Mouse (Mus musculus): ENCODE measurements around the gene Rab20. TPM values are rescaled to one million over a fixed set of nuclear protein-coding genes. Genes with fewer than 3 reads are reported as not detected.

The Rab20 gene
- total RNA-seq, 2 experiments from 2014 or later = 0.25 TPM; not detected in 1

- Histone ChIP-seq H3K4me3 (no peak overlapping the region), H3K27ac (no peak overlapping the region)
- no peak for DNase-seq (ENCODE audit: extremely low spot score in 1 of 2, low spot score in 2 of 2)
- intact Hi-C loops (cut with DNase I) = no loop called here
- no peak for TF ChIP-seq CTCF (IDR thresholded peaks at IDR 0.05)
These were observed 30.5 kb downstream of the Rab20 start for GRCm38 (mm10) chr8:11447910-11448570.

GRCm38 (mm10) chr8:11445790-11446189 is 32.7 kb downstream of the Rab20 start:
- Histone ChIP-seq H3K4me3 (no peak overlapping the region), H3K27ac (no peak overlapping the region)
- DNase-seq (ENCODE audit: extremely low spot score in 1 of 2, low spot score in 2 of 2) = no peak
- no peak for TF ChIP-seq CTCF (IDR thresholded peaks at IDR 0.05)
- intact Hi-C loops (cut with DNase I) = no loop called here

- intact Hi-C loops (cut with DNase I) = no loop called here
- TF ChIP-seq CTCF (IDR thresholded peaks at IDR 0.05) = no peak
- no peak for DNase-seq (ENCODE audit: extremely low spot score in 1 of 2, low spot score in 2 of 2)
These were observed 34.3 kb downstream of the Rab20 start for GRCm38 (mm10) chr8:11444216-11444615.

GRCm38 (mm10) chr8:11443611-11444010 is 34.9 kb downstream of the Rab20 start:
- DNase-seq (ENCODE audit: extremely low spot score in 1 of 2, low spot score in 2 of 2) = no peak

More at GRCm38 (mm10) chr8:11444216-11444615, 34.3 kb downstream of the Rab20 start:
- Histone ChIP-seq H3K4me3 (no peak overlapping the region), H3K27ac (no peak overlapping the region)

GRCm38 (mm10) chr8:11441291-11441690 is 37.2 kb downstream of the Rab20 start:
- no peak for TF ChIP-seq CTCF (IDR thresholded peaks at IDR 0.05)
- intact Hi-C loops (cut with DNase I) = no loop called here
- no peak for DNase-seq (ENCODE audit: extremely low spot score in 1 of 2, low spot score in 2 of 2)

More at GRCm38 (mm10) chr8:11443611-11444010, 34.9 kb downstream of the Rab20 start:
- Histone ChIP-seq H3K4me3 (no peak overlapping the region), H3K27ac (no peak overlapping the region)
- no peak for TF ChIP-seq CTCF (IDR thresholded peaks at IDR 0.05)
- intact Hi-C loops (cut with DNase I) = no loop called here

GRCm38 (mm10) chr8:11437862-11438261 is 40.6 kb downstream of the Rab20 start:
- H3K4me3 ChIP-seq = no peak overlapping the region
- H3K27ac ChIP-seq = no peak overlapping the region; the same call in 1 of the 2 replicates
- peak; percentile 32 to 59 for DNase-seq (ENCODE audit: extremely low spot score in 1 of 2, low spot score in 2 of 2)
- TF ChIP-seq CTCF (IDR thresholded peaks at IDR 0.05) = no peak
- intact Hi-C loops (cut with DNase I) = loop anchor here (10.0 kb wide), 1 partner anchor 177 kb away; no protein-coding TSS in a partner anchor

More at GRCm38 (mm10) chr8:11441291-11441690, 37.2 kb downstream of the Rab20 start:
- Histone ChIP-seq H3K4me3 (no peak overlapping the region), H3K27ac (no peak overlapping the region)

- Histone ChIP-seq H3K4me3 (no peak overlapping the region), H3K27ac (no peak overlapping the region)
- no peak for DNase-seq (ENCODE audit: extremely low spot score in 1 of 2, low spot score in 2 of 2)
- peak; percentile 59 for TF ChIP-seq CTCF (IDR thresholded peaks at IDR 0.05)
- intact Hi-C loops (cut with DNase I) = loop anchor here (2.0 to 10.0 kb wide), 2 partner anchors 56 to 184 kb away; no protein-coding TSS in a partner anchor
These were observed 47.8 kb downstream of the Rab20 start for GRCm38 (mm10) chr8:11430688-11431087.

GRCm38 (mm10) chr8:11423091-11423490 is 55.4 kb downstream of the Rab20 start:
- TF ChIP-seq CTCF (IDR thresholded peaks at IDR 0.05) = peak; percentile 55
- no peak for DNase-seq (ENCODE audit: extremely low spot score in 1 of 2, low spot score in 2 of 2)
- Histone ChIP-seq H3K27ac (no peak overlapping the region), H3K4me3 (no peak overlapping the region)
- intact Hi-C loops (cut with DNase I) = loop anchor here (2.0 kb wide), 1 partner anchor 62 kb away; no protein-coding TSS in a partner anchor

GRCm38 (mm10) chr8:11421968-11422367 is 56.5 kb downstream of the Rab20 start:
- Histone ChIP-seq H3K27ac (peak overlapping the region; percentile 32; the same call in 1 of the 2 replicates), H3K4me3 (no peak overlapping the region)
- TF ChIP-seq CTCF (IDR thresholded peaks at IDR 0.05) = no peak
- DNase-seq (ENCODE audit: extremely low spot score in 1 of 2, low spot score in 2 of 2) = no peak
- intact Hi-C loops (cut with DNase I) = loop anchor here (1.0 to 2.0 kb wide), 2 partner anchors 63 to 169 kb away; no protein-coding TSS in a partner anchor

- intact Hi-C loops (cut with DNase I) = loop anchor here (1.0 kb wide), 1 partner anchor 168 kb away; no protein-coding TSS in a partner anchor
These were observed 57.4 kb downstream of the Rab20 start for GRCm38 (mm10) chr8:11421105-11421504.

GRCm38 (mm10) chr8:11419645-11420044 is 58.9 kb downstream of the Rab20 start:
- peak in 1 of 2 experiments; percentile 49 for DNase-seq (ENCODE audit: extremely low spot score in 1 of 2, low spot score in 2 of 2)
- Histone ChIP-seq H3K4me3 (no peak overlapping the region), H3K27ac (peak overlapping the region; percentile 55)
- intact Hi-C loops (cut with DNase I) = loop anchor here (2.0 kb wide), 1 partner anchor 37 kb away; no protein-coding TSS in a partner anchor
- TF ChIP-seq CTCF (IDR thresholded peaks at IDR 0.05) = peak; percentile 70

More at GRCm38 (mm10) chr8:11421105-11421504, 57.4 kb downstream of the Rab20 start:
- Histone ChIP-seq H3K27ac (no peak overlapping the region), H3K4me3 (no peak overlapping the region)
- peak; percentile 59 to 67 for DNase-seq (ENCODE audit: extremely low spot score in 1 of 2, low spot score in 2 of 2)
- TF ChIP-seq CTCF (IDR thresholded peaks at IDR 0.05) = peak; percentile 73

GRCm38 (mm10) chr8:11419232-11419631 is 59.3 kb downstream of the Rab20 start:
- DNase-seq (ENCODE audit: extremely low spot score in 1 of 2, low spot score in 2 of 2) = peak; percentile 71 to 74
- Histone ChIP-seq H3K4me3 (no peak overlapping the region), H3K27ac (peak overlapping the region; percentile 55)
- no peak for TF ChIP-seq CTCF (IDR thresholded peaks at IDR 0.05)
- intact Hi-C loops (cut with DNase I) = loop anchor here (2.0 kb wide), 1 partner anchor 36 kb away; no protein-coding TSS in a partner anchor
